Mouse (Mus musculus) liver, embryonic 11.5 days (tissue): ENCODE measurements around the gene Aak1. TPM values are rescaled to one million over a fixed set of nuclear protein-coding genes. Genes with fewer than 3 reads are reported as not detected.
A peak's percentile ranks its signal among the peaks of the same experiment; 100 is the strongest.

Experiments used
- ATAC-seq: fragments of 200-750 bp; cut with Nextera tagmentation; replicated peaks from 2 replicates; pipeline ENCODE4 v1.8.0; 2017; ENCODE audit warnings: moderate number of reproducible peaks, mild to moderate bottlenecking, moderate TSS enrichment, moderate library complexity; ENCODE audit not compliant: low FRiP score
- DNase-seq: peaks from one replicate; pipeline ENCODE4 v3.0.0-alpha.2; 2017; ENCODE audit warnings: low spot score
- H3K27ac ChIP-seq: fragments of 300-500 bp; sonication (generic); 2 replicates; pipeline ENCODE4 v1.5.1; 2014; ENCODE audit warnings: mild to moderate bottlenecking, low read depth, low read length, control low read depth
- H3K27me3 ChIP-seq: fragments of 300-500 bp; sonication (generic); replicated peaks from 2 replicates; pipeline ENCODE4 v1.6.1; 2014; ENCODE audit warnings: low read length, mixed read lengths; ENCODE audit not compliant: control insufficient read depth, insufficient read depth
- H3K36me3 ChIP-seq: fragments of 300-500 bp; sonication (generic); 2 replicates; pipeline ENCODE4 v1.6.1; 2014; ENCODE audit warnings: mild to moderate bottlenecking, low read length, moderate library complexity, mixed read lengths; ENCODE audit not compliant: control insufficient read depth, insufficient read depth
- H3K4me1 ChIP-seq: fragments of 300-500 bp; sonication (generic); replicated peaks from 2 replicates; pipeline ENCODE4 v1.6.1; 2014; ENCODE audit warnings: low read length, mixed read lengths; ENCODE audit not compliant: control insufficient read depth, insufficient read depth
- H3K4me2 ChIP-seq: fragments of 300-500 bp; sonication (generic); 2 replicates; pipeline ENCODE4 v1.6.1; 2014; ENCODE audit warnings: mild to moderate bottlenecking, control low read depth, moderate library complexity
- H3K4me3 ChIP-seq: fragments of 300-500 bp; sonication (generic); 2 replicates; pipeline ENCODE4 v1.5.1; 2014; ENCODE audit warnings: low read depth, low read length, control low read depth
- H3K9ac ChIP-seq: fragments of 300-500 bp; sonication (generic); 2 replicates; pipeline ENCODE4 v1.6.1; 2014; ENCODE audit warnings: low read depth, low read length, control low read depth
- H3K9me3 ChIP-seq: fragments of 300-500 bp; sonication (generic); 2 replicates; pipeline ENCODE4 v1.6.1; 2016; ENCODE audit warnings: low read length, inconsistent platforms, mixed read lengths; ENCODE audit not compliant: control insufficient read depth
- WGBS: fragments of 180-500 bp; shearing (Covaris S2); extraction: QIAGEN DNeasy Blood & Tissue Kit; methylation state at CpG from one replicate; pipeline ENCODE4 v1.1.7; 2014; 5-methylcytosine and 5-hydroxymethylcytosine counted together
- polyA plus RNA-seq: library from polyadenylated mRNA; unstranded; fragments of >200 nt; fragmentation: Nextera tagmentation; extraction: Ambion mirVana; gene quantifications from 2 replicates; pipeline ENCODE4 v1.2.1, GENCODE M21; 2014

Gene Aak1
- polyA plus RNA-seq, 1 experiment from 2014 or later, result 13.1 TPM

- Histone ChIP-seq H3K9ac (0 out of 2 replicates have a peak overlapping the region, but pooled peaks have one; percentile 3), H3K27ac (peak overlapping the region; percentile 28; the same call in 1 of the 2 replicates)
- WGBS, result 63% methylated on average over 6 of the region's 6 CpGs
Measured at GRCm38 (mm10) chr6:86885816-86886529, 36.7 kb downstream of the Aak1 start.

GRCm38 (mm10) chr6:86886803-86887202 is 37.5 kb downstream of the Aak1 start:
- Histone ChIP-seq H3K4me3 (no peak overlapping the region), H3K4me2 (no peak overlapping the region), H3K27ac (no peak overlapping the region), H3K9me3 (no peaks in the 10 kb centered on the region), H3K4me1 (peaks cover 32% of the 10 kb centered on the region), H3K36me3 (no peaks in the 10 kb centered on the region), H3K9ac (no peak overlapping the region), H3K27me3 (no peaks in the 10 kb centered on the region)
- WGBS, result 58% methylated on average over 4 of the region's 4 CpGs
- DNase-seq (no peak), ATAC-seq (no peak)

More at GRCm38 (mm10) chr6:86885816-86886529, 36.7 kb downstream of the Aak1 start:
- DNase-seq (no peak), ATAC-seq (no peak)
- Histone ChIP-seq H3K9me3 (no peaks in the 10 kb centered on the region), H3K36me3 (no peaks in the 10 kb centered on the region), H3K4me3 (no peak overlapping the region), H3K4me1 (peaks cover 32% of the 10 kb centered on the region), H3K27me3 (no peaks in the 10 kb centered on the region), H3K4me2 (no peak overlapping the region)

- Histone ChIP-seq H3K36me3 (0 out of 2 replicates have a peak, but pooled peaks cover 2% of the 10 kb centered on the region), H3K4me1 (0 out of 2 replicates have a peak, but pooled peaks cover 2% of the 10 kb centered on the region), H3K4me3 (no peak overlapping the region), H3K9ac (no peak overlapping the region), H3K27me3 (no peaks in the 10 kb centered on the region), H3K27ac (no peak overlapping the region), H3K4me2 (no peak overlapping the region), H3K9me3 (no peaks in the 10 kb centered on the region)
- ATAC-seq, result no peak
- 91% methylated on average over 6 of the region's 6 CpGs for WGBS
- no peak for DNase-seq
Measured at GRCm38 (mm10) chr6:86897520-86897919, 48.2 kb downstream of the Aak1 start.

GRCm38 (mm10) chr6:86899053-86899452 is 49.7 kb downstream of the Aak1 start:
- 62% methylated on average over 3 of the region's 3 CpGs for WGBS
- 0 out of 2 replicates have a peak, but pooled peaks cover 2% of the 10 kb centered on the region for H3K4me1 ChIP-seq
- ATAC-seq (no peak), DNase-seq (no peak)
- H3K27ac ChIP-seq, result no peak overlapping the region
- 0 out of 2 replicates have a peak, but pooled peaks cover 5% of the 10 kb centered on the region for H3K36me3 ChIP-seq
- H3K27me3 ChIP-seq, result no peaks in the 10 kb centered on the region
- H3K4me3 ChIP-seq, result no peak overlapping the region
- H3K4me2 ChIP-seq, result no peak overlapping the region
- H3K9me3 ChIP-seq, result no peaks in the 10 kb centered on the region
- H3K9ac ChIP-seq, result no peak overlapping the region

GRCm38 (mm10) chr6:86899965-86900364 is 50.6 kb downstream of the Aak1 start:
- Histone ChIP-seq H3K4me1 (0 out of 2 replicates have a peak, but pooled peaks cover 2% of the 10 kb centered on the region), H3K27ac (no peak overlapping the region), H3K9me3 (no peaks in the 10 kb centered on the region), H3K27me3 (no peaks in the 10 kb centered on the region), H3K36me3 (0 out of 2 replicates have a peak, but pooled peaks cover 3% of the 10 kb centered on the region), H3K4me2 (no peak overlapping the region), H3K4me3 (no peak overlapping the region), H3K9ac (no peak overlapping the region)
- DNase-seq (no peak), ATAC-seq (no peak)
- 75% methylated on average over 3 of the region's 3 CpGs for WGBS

- 69% methylated on average over 3 of the region's 3 CpGs for WGBS
Measured at GRCm38 (mm10) chr6:86900546-86900945, 51.2 kb downstream of the Aak1 start.

GRCm38 (mm10) chr6:86905500-86905899 is 56.2 kb downstream of the Aak1 start:
- no peaks in the 10 kb centered on the region for H3K27me3 ChIP-seq
- H3K27ac ChIP-seq, result no peak overlapping the region
- DNase-seq, result no peak
- H3K9ac ChIP-seq, result no peak overlapping the region
- peaks cover 10% of the 10 kb centered on the region for H3K4me1 ChIP-seq
- H3K9me3 ChIP-seq, result no peaks in the 10 kb centered on the region
- H3K36me3 ChIP-seq, result 0 out of 2 replicates have a peak, but pooled peaks cover 3% of the 10 kb centered on the region
- no peak overlapping the region for H3K4me3 ChIP-seq
- H3K4me2 ChIP-seq, result no peak overlapping the region
- WGBS, result 93% methylated on average over 2 of the region's 2 CpGs
- ATAC-seq, result no peak

More at GRCm38 (mm10) chr6:86900546-86900945, 51.2 kb downstream of the Aak1 start:
- ATAC-seq (no peak), DNase-seq (no peak)
- H3K27me3 ChIP-seq, result no peaks in the 10 kb centered on the region
- no peak overlapping the region for H3K27ac ChIP-seq
- H3K4me2 ChIP-seq, result no peak overlapping the region
- H3K9me3 ChIP-seq, result no peaks in the 10 kb centered on the region
- no peak overlapping the region for H3K4me3 ChIP-seq
- H3K9ac ChIP-seq, result no peak overlapping the region
- 0 out of 2 replicates have a peak, but pooled peaks cover 2% of the 10 kb centered on the region for H3K4me1 ChIP-seq
- H3K36me3 ChIP-seq, result 0 out of 2 replicates have a peak, but pooled peaks cover 3% of the 10 kb centered on the region

GRCm38 (mm10) chr6:86907191-86907590 is 57.9 kb downstream of the Aak1 start:
- ATAC-seq, result 0 out of 2 replicates have a peak, but pooled peaks have one; percentile 51
- Histone ChIP-seq H3K27me3 (no peaks in the 10 kb centered on the region), H3K4me2 (no peak overlapping the region), H3K9me3 (no peaks in the 10 kb centered on the region), H3K36me3 (0 out of 2 replicates have a peak, but pooled peaks cover 3% of the 10 kb centered on the region), H3K9ac (no peak overlapping the region), H3K4me3 (no peak overlapping the region), H3K27ac (no peak overlapping the region), H3K4me1 (peaks cover 10% of the 10 kb centered on the region)
- no peak for DNase-seq
- 67% methylated on average over 2 of the region's 2 CpGs for WGBS
